Mouse (Mus musculus) fat pad, adult 2 months (tissue): ENCODE data around the gene Draxin.
"Not testable (repeated sequence)": the region's sequence is repeated elsewhere in the genome, so short reads cannot be mapped to it uniquely, and the experiment has no call there.

ENCODE experiments used
- DNase-seq: peaks from one replicate; pipeline ENCODE4 v3.0.0-alpha.2; 2011; ENCODE audit warnings: low read depth, low spot score; ENCODE audit errors: extremely low read depth

The Draxin gene

GRCm38 (mm10) chr4:148058218-148058819 lies 72.2 kb downstream of the Draxin start:
- no peak for DNase-seq

- DNase-seq: no peak
These were observed 72.8 kb downstream of the Draxin start for GRCm38 (mm10) chr4:148057661-148058209.

GRCm38 (mm10) chr4:148056801-148057200 lies 73.7 kb downstream of the Draxin start:
- no peak for DNase-seq

GRCm38 (mm10) chr4:148056246-148056645 lies 74.3 kb downstream of the Draxin start:
- DNase-seq: no peak

GRCm38 (mm10) chr4:148054961-148055695 lies 75.4 kb downstream of the Draxin start:
- no peak for DNase-seq

- DNase-seq: no peak
These were observed 77.0 kb downstream of the Draxin start for GRCm38 (mm10) chr4:148053417-148053920.

GRCm38 (mm10) chr4:148052976-148053375 lies 77.5 kb downstream of the Draxin start:
- no peak for DNase-seq

- DNase-seq: no peak
These were observed 78.6 kb downstream of the Draxin start for GRCm38 (mm10) chr4:148051886-148052285.

GRCm38 (mm10) chr4:148051046-148051776 lies 79.3 kb downstream of the Draxin start:
- DNase-seq: no peak

GRCm38 (mm10) chr4:148050396-148050914 lies 80.0 kb downstream of the Draxin start:
- not testable (repeated sequence) for DNase-seq
